ENCODE assay signal across 8 mouse cellular contexts in the genomic region with DNA sequence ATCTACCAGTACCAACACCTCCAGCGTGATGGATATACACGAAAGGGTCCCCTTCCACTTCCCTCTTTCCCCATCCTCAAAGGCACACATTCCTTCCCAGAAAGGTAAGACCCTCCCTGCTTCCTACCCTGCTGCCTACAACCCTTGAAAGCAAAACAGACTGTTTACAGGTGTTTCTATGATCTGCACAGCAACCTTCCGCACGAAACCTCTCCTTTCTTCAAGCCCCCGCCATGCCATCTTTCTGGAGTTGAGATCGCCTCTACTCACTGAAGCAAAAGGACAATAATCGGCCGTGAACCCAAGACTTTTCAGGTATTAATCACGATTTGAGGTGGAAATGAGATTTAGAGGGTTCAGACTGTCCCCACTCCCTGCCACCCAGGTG. TPM values are rescaled to one million over a fixed set of nuclear protein-coding genes. Genes with fewer than 3 reads are reported as not detected.
A peak's percentile ranks its signal among the peaks of the same experiment; 100 is the strongest.
DNase-seq lines count a peak whose midpoint lies in the region; ATAC-seq and TF ChIP-seq lines count a peak whose summit lies in the region.

No protein-coding gene starts in this region.

- no peaks in the 10 kb centered on the region for H3K27me3 ChIP-seq in erythroblast, embryonic 14.5 days (ENCODE audit: control insufficient read depth)
- no peaks in the 10 kb centered on the region for H3K27me3 ChIP-seq in spleen, adult 2 months (ENCODE audit: control insufficient read depth, insufficient read depth, low read length)
- H3K27me3 ChIP-seq in liver, embryonic 12.5 days (replicated peaks), result no peaks in the 10 kb centered on the region

- H3K4me2 ChIP-seq in liver, embryonic 12.5 days, result peak overlapping the region; percentile 88

- peak overlapping the region; percentile 77 for H3K4me3 ChIP-seq in erythroblast, embryonic 14.5 days (replicated peaks)
- peak overlapping the region; percentile 91; the same call in 1 of the 2 replicates for H3K4me3 ChIP-seq in spleen, adult 2 months (ENCODE audit: extremely low read depth, insufficient read depth, insufficient read length)
- peak overlapping the region; percentile 70 for H3K4me3 ChIP-seq in liver, embryonic 12.5 days

- no peaks in the 10 kb centered on the region for H3K9me3 ChIP-seq in erythroblast, embryonic 14.5 days (ENCODE audit: control insufficient read depth, low read length)
- H3K9me3 ChIP-seq in liver, embryonic 12.5 days (replicated peaks), result no peaks in the 10 kb centered on the region

- no peak for TF ChIP-seq POLR2A in spleen, adult 2 months (IDR thresholded peaks at IDR 0.05; ENCODE audit: low read depth, low read length)

- peaks cover 14% of the 10 kb centered on the region for H3K4me1 ChIP-seq in erythroblast, embryonic 14.5 days (ENCODE audit: control insufficient read depth)
- H3K4me1 ChIP-seq in spleen, adult 2 months (ENCODE audit: control insufficient read depth, insufficient read depth, insufficient read length), result peaks cover 4% of the 10 kb centered on the region; the same call in 1 of the 2 replicates
- peaks cover 11% of the 10 kb centered on the region for H3K4me1 ChIP-seq in liver, embryonic 12.5 days

- intact Hi-C loops in left cerebral cortex, postnatal 4 days (cut with DNase I), result no loop called here

- no peak for ATAC-seq in erythroblast, adult 5-6 weeks (replicated peaks; ENCODE audit: low FRiP score, poor library complexity, severe bottlenecking)
- ATAC-seq in liver, embryonic 12.5 days, result no peak
- no peak for ATAC-seq in inflammation-experienced regulatory T-cells, adult 6 months

- no peak overlapping the region for H3K27ac ChIP-seq in spleen, adult 2 months (ENCODE audit: insufficient read depth, low read length)
- H3K27ac ChIP-seq in liver, embryonic 12.5 days, result no peak overlapping the region

- WGBS in spleen, adult 2 months, result 61% methylated on average over 9 of the region's 9 CpGs
- 44% methylated on average over 9 of the region's 9 CpGs for WGBS in liver, embryonic 12.5 days (ENCODE audit: insufficient replicate concordance)

- peak overlapping the region; percentile 64 for H3K9ac ChIP-seq in liver, embryonic 12.5 days

- TF ChIP-seq CTCF in spleen, adult 2 months (IDR thresholded peaks at IDR 0.05; ENCODE audit: extremely low read depth, insufficient read depth, insufficient read length, insufficient replicate concordance), result no peak

- no peaks in the 10 kb centered on the region; the same call in 1 of the 2 replicates for H3K36me3 ChIP-seq in erythroblast, embryonic 14.5 days (ENCODE audit: control insufficient read depth)
- no peaks in the 10 kb centered on the region for H3K36me3 ChIP-seq in spleen, adult 2 months (ENCODE audit: control insufficient read depth, insufficient read depth, low read length)
- peaks cover 15% of the 10 kb centered on the region for H3K36me3 ChIP-seq in liver, embryonic 12.5 days

- DNase-seq in spleen, adult 2 months (ENCODE audit: low read depth in 1 of 2, low spot score in 2 of 2), result no peak
- no peak for DNase-seq in spleen, adult 18-20 months
- DNase-seq in left cerebral cortex, postnatal 4 days, result no peak
- DNase-seq in cerebellum, postnatal 10 days, result no peak

RNA-seq across cellular contexts. Expression of a gene that starts 0.6 kb away (rescaled TPM):
- polyA plus RNA-seq in erythroblast, embryonic 14.5 days (2012), result not detected in 2 replicates
- total RNA-seq in erythroblast, adult 5-6 weeks (2015; ENCODE audit: low replicate concordance), result 0.63 TPM in 1 of 2 replicates, not detected in the other
- total RNA-seq in erythroblast, adult 5-6 weeks (2017; ENCODE audit: low replicate concordance), result not detected in 2 replicates
- polyA plus RNA-seq in spleen, adult 2 months (2012; rRNA removed), result 0.37 and 0.39 TPM in 2 replicates
- polyA plus RNA-seq in liver, embryonic 12.5 days (2016; fragmentation: Nextera tagmentation; extraction: Ambion mirVana), result 2.1 and 2.4 TPM in 2 replicates
- 10 to 100 TPM; 17.7 to 19.5 TPM for total RNA-seq in left cerebral cortex, postnatal 4 days (2021)
- 1 to 10 TPM; 3.5 to 6.8 (median 4.8) TPM for polyA plus RNA-seq in inflammation-experienced regulatory T-cells, adult 6 months (2017; shearing (Covaris generic))

RNA-seq across cellular contexts. Expression of a gene that starts 7.0 kb away (rescaled TPM):
- polyA plus RNA-seq in erythroblast, embryonic 14.5 days (2012), result not detected in 2 replicates
- total RNA-seq in erythroblast, adult 5-6 weeks (2015; ENCODE audit: low replicate concordance), result 1.5 TPM in 1 of 2 replicates, not detected in the other
- 0.26 and 0.28 TPM in 2 replicates for total RNA-seq in erythroblast, adult 5-6 weeks (2017; ENCODE audit: low replicate concordance)
- polyA plus RNA-seq in spleen, adult 2 months (2012; rRNA removed), result 0.99 and 1.2 TPM in 2 replicates
- 1.9 TPM in 2 replicates for polyA plus RNA-seq in liver, embryonic 12.5 days (2016; fragmentation: Nextera tagmentation; extraction: Ambion mirVana)
- total RNA-seq in left cerebral cortex, postnatal 4 days (2021), result 10 to 100 TPM; 16.2 to 18.6 TPM
- 1 to 10 TPM; 2.7 to 9.2 (median 8.2) TPM for polyA plus RNA-seq in inflammation-experienced regulatory T-cells, adult 6 months (2017; shearing (Covaris generic))

RNA-seq across cellular contexts. Expression of a gene that starts 36.9 kb away (rescaled TPM):
- polyA plus RNA-seq in erythroblast, embryonic 14.5 days (2012), result 0.01 and 0.04 TPM in 2 replicates
- 0.42 and 0.77 TPM in 2 replicates for total RNA-seq in erythroblast, adult 5-6 weeks (2015; ENCODE audit: low replicate concordance)
- total RNA-seq in erythroblast, adult 5-6 weeks (2017; ENCODE audit: low replicate concordance), result 2.6 and 4.5 TPM in 2 replicates
- polyA plus RNA-seq in spleen, adult 2 months (2012; rRNA removed), result 1.2 and 1.5 TPM in 2 replicates
- polyA plus RNA-seq in liver, embryonic 12.5 days (2016; fragmentation: Nextera tagmentation; extraction: Ambion mirVana), result 5.5 and 6.6 TPM in 2 replicates
- 10 to 100 TPM; 24.5 to 27.9 TPM for total RNA-seq in left cerebral cortex, postnatal 4 days (2021)
- polyA plus RNA-seq in inflammation-experienced regulatory T-cells, adult 6 months (2017; shearing (Covaris generic)), result 10 to 100 TPM; 16.3 to 19.1 (median 16.9) TPM

RNA-seq across cellular contexts. Expression of a gene that starts 53.5 kb away (rescaled TPM):
- 0.01 and 0.02 TPM in 2 replicates for polyA plus RNA-seq in erythroblast, embryonic 14.5 days (2012)
- total RNA-seq in erythroblast, adult 5-6 weeks (2015; ENCODE audit: low replicate concordance), result 1.0 and 1.2 TPM in 2 replicates
- 1.4 and 1.7 TPM in 2 replicates for total RNA-seq in erythroblast, adult 5-6 weeks (2017; ENCODE audit: low replicate concordance)
- 0.93 and 1.0 TPM in 2 replicates for polyA plus RNA-seq in spleen, adult 2 months (2012; rRNA removed)
- 2.6 and 3.4 TPM in 2 replicates for polyA plus RNA-seq in liver, embryonic 12.5 days (2016; fragmentation: Nextera tagmentation; extraction: Ambion mirVana)
- 10 to 100 TPM; 19.5 to 22.5 TPM for total RNA-seq in left cerebral cortex, postnatal 4 days (2021)
- 1 to 10 TPM; 5.8 to 8.4 (median 7.1) TPM for polyA plus RNA-seq in inflammation-experienced regulatory T-cells, adult 6 months (2017; shearing (Covaris generic))

RNA-seq across cellular contexts. Expression of a gene that starts 55.2 kb away (rescaled TPM):
- not detected in 2 replicates for polyA plus RNA-seq in erythroblast, embryonic 14.5 days (2012)
- not detected in 2 replicates for total RNA-seq in erythroblast, adult 5-6 weeks (2015; ENCODE audit: low replicate concordance)
- not detected in 2 replicates for total RNA-seq in erythroblast, adult 5-6 weeks (2017; ENCODE audit: low replicate concordance)
- 0.31 and 0.35 TPM in 2 replicates for polyA plus RNA-seq in spleen, adult 2 months (2012; rRNA removed)
- 0.54 and 0.55 TPM in 2 replicates for polyA plus RNA-seq in liver, embryonic 12.5 days (2016; fragmentation: Nextera tagmentation; extraction: Ambion mirVana)
- 10 to 100 TPM in 1 of 2 experiments, 1 to 10 TPM in 1; 9.9 to 10.7 TPM for total RNA-seq in left cerebral cortex, postnatal 4 days (2021)
- polyA plus RNA-seq in inflammation-experienced regulatory T-cells, adult 6 months (2017; shearing (Covaris generic)), result 1 to 10 TPM in 1 of 3 experiments, under 1 TPM in 2; 0.63 to 1.0 (median 0.80) TPM
